Mouse (Mus musculus) heart, adult 2 months (tissue): ENCODE results near the gene Hist1h3b.

ENCODE experiments used
- CTCF ChIP-seq: fragments of 200-600 bp; IDR thresholded peaks from 2 replicates; pipeline ENCODE4 v1.8.1; 2022; ENCODE audit warnings: antibody characterized with exemption, mild to moderate bottlenecking, moderate library complexity
- EP300 ChIP-seq: fragments of 200-500 bp; IDR thresholded peaks from 2 replicates; pipeline ENCODE4 v1.6.1; 2011; ENCODE audit warnings: low read depth, low read length, control low read depth; ENCODE audit not compliant: insufficient read depth
- POLR2A ChIP-seq: fragments of 200-500 bp; IDR thresholded peaks from 2 replicates; pipeline ENCODE4 v1.6.1; 2011; ENCODE audit warnings: mild to moderate bottlenecking, low read depth, low read length, control low read depth; ENCODE audit not compliant: insufficient read depth

- TF ChIP-seq POLR2A (no peak), CTCF (no peak), EP300 (no peak)
Measured at GRCm38 (mm10) chr13:23724239-23724638, 27.8 kb upstream of the Hist1h3b start.
